Mouse (Mus musculus) lung, embryonic 14.5 days (tissue): ENCODE measurements around the gene Ly75. TPM values are rescaled to one million over a fixed set of nuclear protein-coding genes. Genes with fewer than 3 reads are reported as not detected.
A peak's percentile ranks its signal among the peaks of the same experiment; 100 is the strongest.

Source experiments
- ATAC-seq: fragments of 200-750 bp; cut with Nextera tagmentation; 2 replicates; pipeline ENCODE4 v1.8.0; 2017; ENCODE audit warnings: mild to moderate bottlenecking, moderate TSS enrichment, moderate library complexity; ENCODE audit not compliant: insufficient read depth
- DNase-seq: peaks from one replicate; pipeline ENCODE4 v3.0.0-alpha.2; 2015
- H3K27ac ChIP-seq: fragments of 300-500 bp; sonication (generic); 2 replicates; pipeline ENCODE4 v1.5.1; 2014; ENCODE audit warnings: low read depth, mild to moderate bottlenecking, moderate library complexity
- H3K27me3 ChIP-seq: fragments of 300-500 bp; sonication (generic); 2 replicates; pipeline ENCODE4 v1.6.1; 2014; ENCODE audit warnings: low read length, control low read depth; ENCODE audit not compliant: insufficient read depth
- H3K36me3 ChIP-seq: fragments of 300-500 bp; sonication (generic); 2 replicates; pipeline ENCODE4 v1.6.1; 2014; ENCODE audit warnings: control low read depth; ENCODE audit not compliant: insufficient read depth
- H3K4me1 ChIP-seq: fragments of 300-500 bp; sonication (generic); 2 replicates; pipeline ENCODE4 v1.6.1; 2014; ENCODE audit warnings: antibody characterized with exemption, control low read depth; ENCODE audit not compliant: insufficient read depth
- H3K4me2 ChIP-seq: fragments of 300-500 bp; sonication (generic); 2 replicates; pipeline ENCODE4 v1.6.1; 2014; ENCODE audit warnings: mild to moderate bottlenecking
- H3K4me3 ChIP-seq: fragments of 300-500 bp; sonication (generic); 2 replicates; pipeline ENCODE4 v1.5.1; 2014; ENCODE audit warnings: low read depth, low read length
- H3K9ac ChIP-seq: fragments of 300-500 bp; sonication (generic); 2 replicates; pipeline ENCODE4 v1.6.1; 2014
- H3K9me3 ChIP-seq: fragments of 300-500 bp; sonication (generic); 2 replicates; pipeline ENCODE4 v1.6.1; 2016; ENCODE audit warnings: low read depth, low read length, control low read depth
- CTCF ChIP-seq: IDR thresholded peaks from 2 replicates; pipeline ENCODE4 v1.5.1; 2016; ENCODE audit warnings: antibody characterized with exemption, low read depth
- WGBS: fragments of 180-500 bp; shearing (Covaris S2); extraction: QIAGEN DNeasy Blood & Tissue Kit; methylation state at CpG from one replicate; pipeline ENCODE4 v1.1.7; 2014; 5-methylcytosine and 5-hydroxymethylcytosine counted together
- polyA plus RNA-seq: library from polyadenylated mRNA; unstranded; fragments of >200 nt; fragmentation: Nextera tagmentation; extraction: Ambion mirVana; gene quantifications from 2 replicates; pipeline ENCODE4 v1.2.1, GENCODE M21; 2014

The Ly75 gene
- polyA plus RNA-seq, 1 experiment from 2014 or later, result 3.4 TPM

DNA sequence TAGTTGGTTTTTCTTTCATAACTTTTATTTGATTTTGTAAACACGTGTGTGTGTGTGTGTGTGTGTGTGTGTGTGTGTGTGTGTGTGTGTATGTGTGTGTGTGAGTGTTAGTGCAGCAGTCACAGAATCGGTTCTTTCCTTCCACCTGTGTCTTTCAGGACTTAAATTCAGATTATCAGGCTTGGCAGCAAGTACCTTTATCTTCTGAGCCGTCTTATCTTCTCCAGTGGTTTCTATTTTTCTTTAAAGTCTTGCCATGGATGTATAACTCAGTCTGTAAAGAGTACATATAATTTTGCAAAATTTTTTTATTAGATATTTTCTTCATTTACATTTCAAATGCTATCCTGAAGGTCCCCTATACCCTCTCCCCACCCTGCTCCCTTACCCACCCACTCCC lies 4.3 kb upstream of the Ly75 start:
- no peak for TF ChIP-seq CTCF
- Histone ChIP-seq H3K9me3 (no peaks in the 10 kb centered on the region), H3K4me3 (no peak overlapping the region), H3K9ac (no peak overlapping the region), H3K27ac (no peak overlapping the region), H3K36me3 (no peaks in the 10 kb centered on the region), H3K27me3 (no peaks in the 10 kb centered on the region), H3K4me2 (no peak overlapping the region), H3K4me1 (peaks cover 4% of the 10 kb centered on the region; the same call in 1 of the 2 replicates)
- ATAC-seq, result no peak
- no peak for DNase-seq
- WGBS, result 65% methylated on average over 3 of the region's 3 CpGs

- H3K4me1 ChIP-seq, result peaks cover 6% of the 10 kb centered on the region; the same call in 1 of the 2 replicates
- no peak overlapping the region for H3K4me2 ChIP-seq
- no peak overlapping the region for H3K4me3 ChIP-seq
- no peak for ATAC-seq
- H3K36me3 ChIP-seq, result no peaks in the 10 kb centered on the region
- H3K27me3 ChIP-seq, result no peaks in the 10 kb centered on the region
- no peaks in the 10 kb centered on the region for H3K9me3 ChIP-seq
- no peak overlapping the region for H3K9ac ChIP-seq
- TF ChIP-seq CTCF, result no peak
- H3K27ac ChIP-seq, result no peak overlapping the region
- DNase-seq, result no peak
- WGBS, result 70% methylated on average over 2 of the region's 2 CpGs
Observed at GRCm38 (mm10) chr2:60386835-60387234, 3.7 kb upstream of the Ly75 start.

- no peak for DNase-seq
- TF ChIP-seq CTCF, result no peak
- no peak overlapping the region for H3K9ac ChIP-seq
- H3K4me1 ChIP-seq, result peaks cover 6% of the 10 kb centered on the region; the same call in 1 of the 2 replicates
- H3K27ac ChIP-seq, result no peak overlapping the region
- ATAC-seq, result no peak
- H3K4me2 ChIP-seq, result no peak overlapping the region
- no peaks in the 10 kb centered on the region for H3K36me3 ChIP-seq
- no peak overlapping the region for H3K4me3 ChIP-seq
- H3K9me3 ChIP-seq, result no peaks in the 10 kb centered on the region
- H3K27me3 ChIP-seq, result no peaks in the 10 kb centered on the region
Observed at GRCm38 (mm10) chr2:60384763-60385085, 1.6 kb upstream of the Ly75 start.

GRCm38 (mm10) chr2:60384083-60384762 lies 1.1 kb upstream of the Ly75 start:
- no peak for TF ChIP-seq CTCF
- Histone ChIP-seq H3K4me2 (no peak overlapping the region), H3K27me3 (no peaks in the 10 kb centered on the region), H3K27ac (no peak overlapping the region), H3K4me3 (no peak overlapping the region), H3K36me3 (no peaks in the 10 kb centered on the region), H3K9me3 (no peaks in the 10 kb centered on the region), H3K9ac (no peak overlapping the region), H3K4me1 (peaks cover 6% of the 10 kb centered on the region; the same call in 1 of the 2 replicates)
- ATAC-seq, result no peak
- WGBS, result 47% methylated on average over 7 of the region's 7 CpGs
- no peak for DNase-seq

DNA sequence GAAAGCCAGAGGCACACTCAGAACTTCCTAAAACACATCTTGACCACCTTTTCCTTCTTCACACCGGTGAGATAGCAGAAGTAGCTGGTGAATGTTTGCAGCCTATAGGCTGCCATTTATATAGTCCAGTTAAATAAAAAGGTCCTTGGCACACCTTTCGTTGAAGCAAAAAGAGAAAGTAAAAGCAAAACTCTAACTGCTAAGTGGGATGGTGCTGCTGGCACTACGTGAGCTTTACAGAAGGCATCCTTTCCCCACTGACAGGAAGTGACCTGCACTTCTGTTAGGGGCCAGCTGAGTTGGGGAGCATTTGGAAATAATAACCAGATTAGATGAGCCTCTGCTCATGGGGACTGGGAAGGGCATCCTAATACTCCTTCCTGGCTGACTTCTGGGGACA lies 757 bp downstream of the Ly75 start:
- Histone ChIP-seq H3K9ac (peak overlapping the region; percentile 58; the same call in 1 of the 2 replicates), H3K4me2 (peak overlapping the region; percentile 81), H3K36me3 (no peaks in the 10 kb centered on the region), H3K4me3 (peak overlapping the region; percentile 58), H3K4me1 (peaks cover 6% of the 10 kb centered on the region; the same call in 1 of the 2 replicates), H3K27ac (no peak overlapping the region), H3K27me3 (no peaks in the 10 kb centered on the region), H3K9me3 (no peaks in the 10 kb centered on the region)
- DNase-seq (no peak), ATAC-seq (peak; percentile 4; the same call in 1 of the 2 replicates)
- no peak for TF ChIP-seq CTCF
- 69% methylated on average over 3 of the region's 3 CpGs for WGBS

DNA sequence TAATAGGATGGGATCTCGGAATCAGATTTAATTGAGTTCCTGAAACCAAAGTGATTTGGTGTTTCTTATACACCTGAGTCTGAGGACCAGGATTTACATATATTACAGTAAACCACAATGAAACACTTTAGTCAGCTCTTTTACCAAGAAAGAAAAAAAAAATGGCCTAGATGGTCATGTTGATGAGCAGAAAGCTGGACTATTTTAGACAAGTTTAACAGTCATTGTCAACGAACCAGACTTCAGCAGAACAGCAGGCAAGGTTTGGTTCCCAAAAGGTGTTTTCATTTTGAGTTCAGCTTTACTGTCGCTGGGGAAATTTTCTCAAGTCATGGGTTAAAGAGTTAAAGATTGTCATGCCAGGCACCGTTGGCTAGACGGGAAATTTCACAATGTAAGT lies 5.8 kb downstream of the Ly75 start:
- ATAC-seq (no peak), DNase-seq (no peak)
- Histone ChIP-seq H3K27ac (no peak overlapping the region), H3K36me3 (no peaks in the 10 kb centered on the region), H3K27me3 (no peaks in the 10 kb centered on the region), H3K9ac (no peak overlapping the region), H3K9me3 (no peaks in the 10 kb centered on the region), H3K4me1 (0 out of 2 replicates have a peak, but pooled peaks cover under 1% of the 10 kb centered on the region), H3K4me2 (no peak overlapping the region), H3K4me3 (no peak overlapping the region)
- 76% methylated on average over 5 of the region's 5 CpGs for WGBS
- no peak for TF ChIP-seq CTCF

DNA sequence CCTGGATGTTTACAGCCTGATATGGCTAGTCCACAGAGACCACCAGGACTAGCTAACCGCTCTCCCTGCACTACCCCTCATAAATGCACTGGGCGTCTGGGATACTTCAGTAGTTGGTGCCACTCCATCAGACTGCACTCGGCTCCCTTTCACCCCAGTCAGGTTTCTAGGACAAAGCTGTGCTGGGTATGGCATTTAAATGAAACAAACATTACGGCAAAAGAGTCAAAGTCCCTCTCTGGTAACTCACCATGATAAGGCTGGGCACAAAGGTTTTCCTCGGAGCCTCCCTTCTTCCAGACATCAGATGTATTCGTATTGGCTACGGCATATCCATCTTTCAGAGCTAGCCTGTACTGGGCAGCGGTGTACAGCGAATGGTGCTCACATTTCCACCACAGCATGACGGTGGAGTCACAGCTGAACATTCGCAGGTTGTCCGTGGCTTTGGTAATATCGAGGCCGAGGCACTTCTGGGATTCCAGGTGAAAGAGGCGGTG lies 7.4 kb downstream of the Ly75 start:
- no peak for TF ChIP-seq CTCF
- ATAC-seq (no peak), DNase-seq (no peak)
- Histone ChIP-seq H3K36me3 (no peaks in the 10 kb centered on the region), H3K4me1 (no peaks in the 10 kb centered on the region), H3K27me3 (no peaks in the 10 kb centered on the region), H3K4me3 (no peak overlapping the region), H3K4me2 (no peak overlapping the region), H3K9me3 (no peaks in the 10 kb centered on the region), H3K27ac (no peak overlapping the region), H3K9ac (no peak overlapping the region)
- 94% methylated on average over 15 of the region's 15 CpGs for WGBS
